Mouse (Mus musculus): ENCODE data around the gene Kif26b. TPM values are rescaled to one million over a fixed set of nuclear protein-coding genes. Genes with fewer than 3 reads are reported as not detected.

Kif26b gene
- polyA plus RNA-seq, 1 experiment from 2014 or later: 0.05 TPM

- Histone ChIP-seq H3K36me3 (ENCODE audit: control insufficient read depth, insufficient read depth) (no peaks in the 10 kb centered on the region), H3K4me2 (ENCODE audit: low read depth, low read length) (no peak overlapping the region), H3K4me1 (ENCODE audit: control insufficient read depth, low read depth, low read length) (no peaks in the 10 kb centered on the region; the same call in 1 of the 2 replicates), H3K9me3 (replicated peaks; ENCODE audit: control insufficient read depth, low read length) (no peaks in the 10 kb centered on the region), H3K27me3 (ENCODE audit: control insufficient read depth, insufficient read depth, low read depth, low read length) (no peaks in the 10 kb centered on the region), H3K9ac (ENCODE audit: low read depth, low read length) (no peak overlapping the region), H3K27ac (ENCODE audit: low read length) (no peak overlapping the region), H3K4me3 (ENCODE audit: low read depth, low read length) (no peak overlapping the region)
- ATAC-seq (ENCODE audit: low read depth): peak; percentile 69; the same call in 1 of the 2 replicates
- 32% methylated on average over 7 of the region's 7 CpGs for WGBS (ENCODE audit: insufficient replicate concordance)
Observed at GRCm38 (mm10) chr1:178637293-178637692, 108.4 kb downstream of the Kif26b start.

- Histone ChIP-seq H3K9ac (ENCODE audit: low read depth, low read length) (no peak overlapping the region), H3K9me3 (replicated peaks; ENCODE audit: control insufficient read depth, low read length) (no peaks in the 10 kb centered on the region), H3K27me3 (ENCODE audit: control insufficient read depth, insufficient read depth, low read depth, low read length) (no peaks in the 10 kb centered on the region; the same call in 1 of the 2 replicates), H3K4me2 (ENCODE audit: low read depth, low read length) (no peak overlapping the region), H3K4me3 (ENCODE audit: low read depth, low read length) (no peak overlapping the region), H3K4me1 (ENCODE audit: control insufficient read depth, low read depth, low read length) (peaks cover 3% of the 10 kb centered on the region), H3K36me3 (ENCODE audit: control insufficient read depth, insufficient read depth) (no peaks in the 10 kb centered on the region), H3K27ac (ENCODE audit: low read length) (no peak overlapping the region)
- no peak for ATAC-seq (ENCODE audit: low read depth)
- WGBS (ENCODE audit: insufficient replicate concordance): 54% methylated on average over 6 of the region's 6 CpGs
Observed at GRCm38 (mm10) chr1:178639951-178640350, 111.0 kb downstream of the Kif26b start.

DNA sequence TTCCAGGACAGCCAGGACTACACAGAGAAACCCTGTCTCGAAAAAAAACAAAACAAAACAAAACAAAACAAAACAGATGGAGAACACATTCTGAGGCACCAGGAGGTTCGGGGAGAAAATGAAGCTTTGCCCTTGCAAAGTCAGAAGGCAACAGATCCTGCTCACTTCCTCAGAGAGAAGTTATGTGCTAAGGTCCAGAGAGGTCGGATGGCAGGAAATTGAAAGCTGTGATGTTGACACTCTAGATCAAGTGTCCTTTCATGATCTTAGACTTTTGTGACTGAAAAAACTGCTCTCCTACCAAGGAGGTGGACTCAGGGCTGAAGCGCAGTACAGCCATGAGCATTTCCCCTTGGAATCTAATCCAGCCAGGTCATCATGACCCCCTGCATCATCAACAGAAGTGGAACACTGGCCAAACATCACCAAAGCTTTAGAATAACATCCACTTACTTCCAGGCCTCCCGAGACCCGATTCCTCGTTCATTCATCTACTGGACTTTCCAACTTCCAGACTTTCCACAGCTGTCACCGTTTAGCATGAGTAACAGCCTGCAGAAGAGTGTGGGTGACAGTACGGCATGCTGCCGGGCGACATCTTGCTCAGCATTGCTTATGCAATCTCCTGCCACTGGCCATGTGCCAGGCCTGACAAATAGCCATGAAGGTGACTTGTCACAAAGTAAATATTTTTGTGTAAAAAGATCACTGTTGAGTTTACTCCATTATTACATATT is 112.0 kb downstream of the Kif26b start:
- no peak for ATAC-seq (ENCODE audit: low read depth)
- Histone ChIP-seq H3K9me3 (replicated peaks; ENCODE audit: control insufficient read depth, low read length) (no peaks in the 10 kb centered on the region), H3K4me2 (ENCODE audit: low read depth, low read length) (no peak overlapping the region), H3K27me3 (ENCODE audit: control insufficient read depth, insufficient read depth, low read depth, low read length) (no peaks in the 10 kb centered on the region; the same call in 1 of the 2 replicates), H3K36me3 (ENCODE audit: control insufficient read depth, insufficient read depth) (no peaks in the 10 kb centered on the region), H3K27ac (ENCODE audit: low read length) (no peak overlapping the region), H3K4me1 (ENCODE audit: control insufficient read depth, low read depth, low read length) (peaks cover 3% of the 10 kb centered on the region), H3K4me3 (ENCODE audit: low read depth, low read length) (no peak overlapping the region), H3K9ac (ENCODE audit: low read depth, low read length) (no peak overlapping the region)
- WGBS (ENCODE audit: insufficient replicate concordance): 56% methylated on average over 11 of the region's 11 CpGs

DNA sequence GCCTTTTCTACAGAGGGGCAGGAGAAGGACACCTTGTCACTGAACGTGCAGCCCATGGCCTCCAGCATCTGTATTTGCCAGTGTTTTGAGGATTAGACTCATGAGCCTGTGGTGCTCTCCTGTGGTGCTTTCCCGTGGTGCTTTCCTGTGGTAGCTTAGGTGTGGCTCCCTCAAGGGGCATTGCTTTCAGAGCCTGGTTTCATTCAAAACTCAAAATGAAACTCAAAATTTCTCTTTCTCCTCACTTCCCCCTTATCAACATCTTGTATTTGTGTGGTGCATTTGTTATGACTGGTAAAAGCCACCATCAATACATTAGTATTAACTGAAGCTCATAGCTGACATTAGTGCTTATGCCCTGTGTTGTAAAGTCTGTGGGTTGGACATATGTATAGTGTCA is 112.9 kb downstream of the Kif26b start:
- ATAC-seq (ENCODE audit: low read depth): no peak
- WGBS (ENCODE audit: insufficient replicate concordance): 49% methylated on average over 2 of the region's 2 CpGs
- Histone ChIP-seq H3K36me3 (ENCODE audit: control insufficient read depth, insufficient read depth) (no peaks in the 10 kb centered on the region), H3K4me3 (ENCODE audit: low read depth, low read length) (no peak overlapping the region), H3K27ac (ENCODE audit: low read length) (no peak overlapping the region), H3K4me2 (ENCODE audit: low read depth, low read length) (no peak overlapping the region), H3K27me3 (ENCODE audit: control insufficient read depth, insufficient read depth, low read depth, low read length) (no peaks in the 10 kb centered on the region; the same call in 1 of the 2 replicates), H3K4me1 (ENCODE audit: control insufficient read depth, low read depth, low read length) (peaks cover 3% of the 10 kb centered on the region), H3K9ac (ENCODE audit: low read depth, low read length) (no peak overlapping the region), H3K9me3 (replicated peaks; ENCODE audit: control insufficient read depth, low read length) (no peaks in the 10 kb centered on the region)

DNA sequence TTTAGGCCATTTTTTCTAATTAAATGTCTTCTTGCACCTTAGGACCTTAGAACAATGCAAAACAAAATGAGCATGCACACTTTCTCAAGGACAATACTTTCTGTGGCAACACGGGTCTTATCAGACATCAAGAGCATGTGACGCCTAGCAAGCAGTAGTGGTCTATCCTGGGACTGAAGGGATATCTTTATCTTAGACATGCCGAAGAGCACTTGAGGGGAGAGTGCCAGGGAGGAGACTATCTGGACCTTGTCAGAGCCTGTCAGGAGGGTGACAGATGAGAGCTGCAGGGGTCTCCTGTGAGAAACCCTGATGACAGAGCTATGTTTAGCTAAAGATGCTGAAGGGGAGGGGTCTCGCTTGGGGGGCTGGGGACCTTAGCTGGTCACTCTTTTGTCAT is 116.0 kb downstream of the Kif26b start:
- 17% methylated on average over 4 of the region's 4 CpGs for WGBS (ENCODE audit: insufficient replicate concordance)
- no peaks in the 10 kb centered on the region; the same call in 1 of the 2 replicates for H3K27me3 ChIP-seq (ENCODE audit: control insufficient read depth, insufficient read depth, low read depth, low read length)
- no peak overlapping the region for H3K4me2 ChIP-seq (ENCODE audit: low read depth, low read length)
- no peak overlapping the region for H3K9ac ChIP-seq (ENCODE audit: low read depth, low read length)
- ATAC-seq (ENCODE audit: low read depth): peak; percentile 78
- peaks cover 3% of the 10 kb centered on the region for H3K4me1 ChIP-seq (ENCODE audit: control insufficient read depth, low read depth, low read length)
- no peak overlapping the region for H3K27ac ChIP-seq (ENCODE audit: low read length)
- H3K4me3 ChIP-seq (ENCODE audit: low read depth, low read length): no peak overlapping the region
- H3K36me3 ChIP-seq (ENCODE audit: control insufficient read depth, insufficient read depth): no peaks in the 10 kb centered on the region
- no peaks in the 10 kb centered on the region for H3K9me3 ChIP-seq (replicated peaks; ENCODE audit: control insufficient read depth, low read length)

DNA sequence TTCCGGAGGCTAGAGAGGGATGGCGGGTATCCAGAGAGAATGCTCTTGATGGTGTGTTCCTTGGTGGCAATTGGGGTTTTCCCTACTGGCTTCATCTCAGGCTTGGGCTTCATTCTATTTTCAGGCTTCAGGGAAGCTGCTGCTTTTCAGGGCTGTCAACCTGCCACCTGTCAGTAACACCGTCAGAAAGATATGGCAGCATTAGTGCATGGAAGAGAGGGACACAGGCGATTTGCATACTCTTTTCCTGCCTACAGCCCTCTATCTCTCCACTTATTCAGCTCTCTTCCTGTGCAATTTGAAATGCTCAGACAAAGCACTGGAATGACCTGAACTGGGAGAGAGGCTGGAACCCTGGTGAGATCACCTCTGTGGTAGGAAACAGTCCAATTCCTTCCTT is 117.7 kb downstream of the Kif26b start:
- no peak overlapping the region for H3K4me3 ChIP-seq (ENCODE audit: low read depth, low read length)
- no peaks in the 10 kb centered on the region; the same call in 1 of the 2 replicates for H3K27me3 ChIP-seq (ENCODE audit: control insufficient read depth, insufficient read depth, low read depth, low read length)
- H3K9ac ChIP-seq (ENCODE audit: low read depth, low read length): no peak overlapping the region
- H3K4me1 ChIP-seq (ENCODE audit: control insufficient read depth, low read depth, low read length): peaks cover 3% of the 10 kb centered on the region
- H3K9me3 ChIP-seq (replicated peaks; ENCODE audit: control insufficient read depth, low read length): no peaks in the 10 kb centered on the region
- H3K36me3 ChIP-seq (ENCODE audit: control insufficient read depth, insufficient read depth): no peaks in the 10 kb centered on the region
- H3K27ac ChIP-seq (ENCODE audit: low read length): no peak overlapping the region
- ATAC-seq (ENCODE audit: low read depth): no peak
- no peak overlapping the region for H3K4me2 ChIP-seq (ENCODE audit: low read depth, low read length)
- WGBS (ENCODE audit: insufficient replicate concordance): 65% methylated on average over 4 of the region's 4 CpGs

GRCm38 (mm10) chr1:178655525-178655924 is 126.6 kb downstream of the Kif26b start:
- H3K27me3 ChIP-seq (ENCODE audit: control insufficient read depth, insufficient read depth, low read depth, low read length): no peaks in the 10 kb centered on the region
- H3K4me2 ChIP-seq (ENCODE audit: low read depth, low read length): no peak overlapping the region
- no peaks in the 10 kb centered on the region for H3K4me1 ChIP-seq (ENCODE audit: control insufficient read depth, low read depth, low read length)
- H3K9me3 ChIP-seq (replicated peaks; ENCODE audit: control insufficient read depth, low read length): no peaks in the 10 kb centered on the region
- H3K9ac ChIP-seq (ENCODE audit: low read depth, low read length): no peak overlapping the region
- H3K27ac ChIP-seq (ENCODE audit: low read length): no peak overlapping the region
- WGBS (ENCODE audit: insufficient replicate concordance): 63% methylated on average over 4 of the region's 4 CpGs
- H3K4me3 ChIP-seq (ENCODE audit: low read depth, low read length): no peak overlapping the region
- H3K36me3 ChIP-seq (ENCODE audit: control insufficient read depth, insufficient read depth): no peaks in the 10 kb centered on the region
- no peak for ATAC-seq (ENCODE audit: low read depth)

DNA sequence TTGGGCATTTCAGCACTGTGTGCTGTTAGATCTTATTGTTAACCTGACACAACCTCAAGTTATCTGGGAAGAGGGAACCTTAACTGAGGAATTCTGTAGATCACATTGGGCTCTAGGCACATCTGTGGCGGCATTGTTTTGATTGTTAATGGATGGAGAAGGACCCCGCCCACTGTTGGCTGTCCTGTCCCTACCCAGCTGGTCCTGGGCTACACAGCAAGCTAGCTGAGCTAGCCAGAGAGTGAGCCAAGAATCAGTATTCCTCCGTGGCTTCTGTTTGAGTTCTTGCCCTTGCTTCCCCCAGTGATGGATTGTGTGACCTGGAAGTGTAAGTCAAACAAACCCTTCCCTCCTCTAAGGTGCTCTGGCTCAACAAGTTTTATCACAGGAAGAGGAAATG is 132.1 kb downstream of the Kif26b start:
- WGBS (ENCODE audit: insufficient replicate concordance): 38% methylated on average over 3 of the region's 3 CpGs
- ATAC-seq (ENCODE audit: low read depth): no peak
- Histone ChIP-seq H3K36me3 (ENCODE audit: control insufficient read depth, insufficient read depth) (no peaks in the 10 kb centered on the region), H3K4me1 (ENCODE audit: control insufficient read depth, low read depth, low read length) (no peaks in the 10 kb centered on the region), H3K4me2 (ENCODE audit: low read depth, low read length) (no peak overlapping the region), H3K27me3 (ENCODE audit: control insufficient read depth, insufficient read depth, low read depth, low read length) (no peaks in the 10 kb centered on the region), H3K4me3 (ENCODE audit: low read depth, low read length) (no peak overlapping the region), H3K9me3 (replicated peaks; ENCODE audit: control insufficient read depth, low read length) (no peaks in the 10 kb centered on the region), H3K27ac (ENCODE audit: low read length) (no peak overlapping the region), H3K9ac (ENCODE audit: low read depth, low read length) (no peak overlapping the region)

GRCm38 (mm10) chr1:178661556-178661955 is 132.6 kb downstream of the Kif26b start:
- WGBS (ENCODE audit: insufficient replicate concordance): 25% methylated on average over 5 of the region's 5 CpGs
- Histone ChIP-seq H3K4me3 (ENCODE audit: low read depth, low read length) (no peak overlapping the region), H3K9ac (ENCODE audit: low read depth, low read length) (no peak overlapping the region), H3K9me3 (replicated peaks; ENCODE audit: control insufficient read depth, low read length) (no peaks in the 10 kb centered on the region), H3K4me2 (ENCODE audit: low read depth, low read length) (no peak overlapping the region), H3K27me3 (ENCODE audit: control insufficient read depth, insufficient read depth, low read depth, low read length) (no peaks in the 10 kb centered on the region), H3K27ac (ENCODE audit: low read length) (no peak overlapping the region), H3K36me3 (ENCODE audit: control insufficient read depth, insufficient read depth) (no peaks in the 10 kb centered on the region), H3K4me1 (ENCODE audit: control insufficient read depth, low read depth, low read length) (no peaks in the 10 kb centered on the region)
- ATAC-seq (ENCODE audit: low read depth): no peak

Measured in liver, embryonic 16.5 days (tissue).